Mouse (Mus musculus) thymus, adult 2 months (tissue): ENCODE data around the gene Slc34a2.

Source experiments
- CTCF ChIP-seq: fragments of 200-500 bp; IDR thresholded peaks from 2 replicates; pipeline ENCODE4 v1.5.1; 2012; ENCODE audit warnings: mild to moderate bottlenecking, control low read depth, low read length, moderate library complexity, borderline replicate concordance; ENCODE audit not compliant: control insufficient read depth, poor library complexity, insufficient read depth; ENCODE audit errors: extremely low read depth
- POLR2A ChIP-seq: fragments of 200-500 bp; IDR thresholded peaks from 2 replicates; pipeline ENCODE4 v1.6.1; 2012; ENCODE audit warnings: mild to moderate bottlenecking, low read length, control low read depth, moderate library complexity; ENCODE audit not compliant: control insufficient read depth, poor library complexity, insufficient read depth; ENCODE audit errors: extremely low read depth

GRCm38 (mm10) chr5:53106125-53106524, 68.2 kb downstream of the Slc34a2 start:
- no peak for TF ChIP-seq CTCF
- no peak for TF ChIP-seq POLR2A
